Mouse (Mus musculus): Measurements from ENCODE around the gene Herc1. TPM values are rescaled to one million over a fixed set of nuclear protein-coding genes. Genes with fewer than 3 reads are reported as not detected.

Herc1 gene
- polyA plus RNA-seq, 1 experiment from 2014 or later, result 39.4 TPM

DNA sequence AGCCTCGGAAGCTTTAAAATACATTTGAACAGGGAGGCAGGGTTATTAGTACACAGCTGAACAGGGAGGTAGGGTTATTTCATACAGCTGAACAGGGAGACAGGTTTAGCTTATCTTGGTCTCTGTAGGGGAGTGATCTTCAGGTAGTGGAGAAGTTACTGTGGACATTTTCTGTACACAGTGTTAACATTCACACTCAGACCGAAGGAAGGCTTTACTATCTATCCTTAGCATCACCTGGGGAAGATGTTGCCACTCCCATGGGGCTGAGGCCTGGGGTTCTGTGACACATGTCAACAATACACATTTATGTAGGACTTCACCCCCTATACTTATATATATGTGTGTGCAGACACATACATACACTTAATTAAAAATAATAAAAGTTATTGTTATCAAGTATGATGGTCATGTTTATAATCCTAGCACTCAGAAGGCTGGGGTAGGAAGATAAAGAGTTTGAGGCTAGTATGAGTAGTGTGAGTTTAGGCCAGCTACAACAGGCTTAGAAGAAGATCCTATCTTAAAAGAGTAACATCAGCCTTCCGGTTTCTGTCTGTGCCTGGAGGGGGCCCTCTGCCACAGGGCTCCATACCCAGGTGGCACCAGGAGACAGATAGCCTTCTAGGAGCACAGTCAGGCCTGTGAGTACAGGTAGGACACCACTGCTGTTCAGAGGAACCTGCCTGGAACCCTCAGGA lies 9.7 kb upstream of the Herc1 start:
- no peak overlapping the region for H3K4me2 ChIP-seq (ENCODE audit: low read length)
- H3K27me3 ChIP-seq (replicated peaks; ENCODE audit: control insufficient read depth, insufficient read depth, low read length), result no peaks in the 10 kb centered on the region
- H3K9ac ChIP-seq (ENCODE audit: low read depth, low read length), result no peak overlapping the region
- no peak for ATAC-seq
- H3K4me3 ChIP-seq (ENCODE audit: low read length), result no peak overlapping the region
- no peaks in the 10 kb centered on the region for H3K9me3 ChIP-seq (ENCODE audit: control insufficient read depth, low read length)
- WGBS, result 79% methylated on average over 3 of the region's 3 CpGs
- H3K27ac ChIP-seq (ENCODE audit: low read depth, low read length), result no peak overlapping the region
- H3K4me1 ChIP-seq (ENCODE audit: control insufficient read depth, insufficient read depth, low read depth, low read length), result no peaks in the 10 kb centered on the region
- H3K36me3 ChIP-seq (ENCODE audit: control insufficient read depth, insufficient read depth, low read length), result no peaks in the 10 kb centered on the region

DNA sequence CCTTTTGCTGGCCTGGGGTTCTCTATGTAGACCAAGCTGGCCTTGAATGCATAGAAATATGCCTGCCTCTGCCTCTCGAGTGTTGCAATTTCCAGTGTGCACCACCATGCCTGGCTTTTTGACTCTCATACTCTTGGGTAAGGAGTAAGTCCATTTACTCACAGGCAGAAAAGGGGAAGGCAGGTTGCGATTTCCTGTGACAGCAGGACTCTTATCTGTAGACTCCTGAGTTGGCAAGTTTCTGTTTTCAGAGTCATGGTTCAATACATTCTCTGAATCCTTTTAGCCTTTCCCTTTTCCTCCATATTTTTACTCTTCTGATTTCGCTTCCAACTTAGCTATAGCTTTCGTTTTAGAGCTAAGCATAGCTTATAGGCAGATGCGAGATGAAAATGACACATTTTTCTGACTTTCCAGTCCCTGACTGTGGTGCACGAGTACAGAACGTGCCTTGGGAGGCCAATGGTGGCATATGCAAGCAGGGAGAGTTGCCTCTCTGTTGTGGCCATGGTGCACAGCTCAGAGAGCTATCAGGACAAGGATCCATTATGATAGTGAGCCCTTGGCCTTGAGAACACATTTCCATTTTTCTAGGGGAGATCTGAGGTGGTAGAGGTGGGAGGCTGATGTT lies 2.7 kb upstream of the Herc1 start:
- Histone ChIP-seq H3K27me3 (replicated peaks; ENCODE audit: control insufficient read depth, insufficient read depth, low read length) (no peaks in the 10 kb centered on the region), H3K9ac (ENCODE audit: low read depth, low read length) (no peak overlapping the region), H3K27ac (ENCODE audit: low read depth, low read length) (no peak overlapping the region), H3K4me2 (ENCODE audit: low read length) (no peak overlapping the region), H3K4me3 (ENCODE audit: low read length) (no peak overlapping the region), H3K4me1 (ENCODE audit: control insufficient read depth, insufficient read depth, low read depth, low read length) (peaks cover 5% of the 10 kb centered on the region), H3K9me3 (ENCODE audit: control insufficient read depth, low read length) (no peaks in the 10 kb centered on the region), H3K36me3 (ENCODE audit: control insufficient read depth, insufficient read depth, low read length) (no peaks in the 10 kb centered on the region)
- WGBS, result 90% methylated on average over 7 of the region's 7 CpGs
- no peak for ATAC-seq

DNA sequence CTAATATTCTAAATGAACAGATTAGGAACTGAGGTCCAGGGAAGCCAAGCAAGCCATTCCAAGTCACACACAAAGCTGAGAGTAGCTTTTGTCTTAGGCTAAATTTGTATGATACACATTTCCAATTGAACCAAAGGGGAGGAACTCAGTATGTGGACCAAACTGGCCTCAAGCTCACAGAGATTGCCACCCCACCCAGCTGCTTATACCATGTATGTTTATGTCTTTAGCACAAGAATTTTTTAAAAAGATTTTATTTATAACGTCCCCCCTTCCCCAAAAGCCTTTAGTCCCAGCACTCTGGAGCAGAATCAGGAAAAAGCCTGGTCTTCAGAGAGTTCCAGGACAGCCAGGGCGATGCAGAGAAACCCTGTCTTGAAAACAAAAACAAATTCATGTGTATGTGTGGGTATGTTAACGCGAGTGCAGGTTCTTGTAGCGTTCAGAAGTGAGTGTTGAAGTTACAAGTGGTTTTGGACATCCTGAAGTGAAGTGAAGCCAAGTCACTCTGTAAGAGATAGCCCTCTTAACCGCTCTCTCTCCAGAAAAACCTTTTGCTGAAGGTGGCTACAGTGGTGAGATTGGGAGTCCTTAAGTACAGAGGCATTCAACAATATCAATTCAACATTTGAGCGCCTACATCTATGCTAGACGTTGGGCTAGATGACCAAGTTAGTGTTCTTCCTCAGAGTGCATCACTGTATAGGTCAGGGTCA lies 948 bp upstream of the Herc1 start:
- Histone ChIP-seq H3K27ac (ENCODE audit: low read depth, low read length) (peak overlapping the region; percentile 98), H3K9ac (ENCODE audit: low read depth, low read length) (peak overlapping the region; percentile 99), H3K9me3 (ENCODE audit: control insufficient read depth, low read length) (no peaks in the 10 kb centered on the region), H3K4me3 (ENCODE audit: low read length) (peak overlapping the region; percentile 90), H3K36me3 (ENCODE audit: control insufficient read depth, insufficient read depth, low read length) (no peaks in the 10 kb centered on the region), H3K27me3 (replicated peaks; ENCODE audit: control insufficient read depth, insufficient read depth, low read length) (no peaks in the 10 kb centered on the region), H3K4me2 (ENCODE audit: low read length) (peak overlapping the region; percentile 82), H3K4me1 (ENCODE audit: control insufficient read depth, insufficient read depth, low read depth, low read length) (peaks cover 7% of the 10 kb centered on the region)
- 34% methylated on average over 8 of the region's 8 CpGs for WGBS
- ATAC-seq, result no peak

DNA sequence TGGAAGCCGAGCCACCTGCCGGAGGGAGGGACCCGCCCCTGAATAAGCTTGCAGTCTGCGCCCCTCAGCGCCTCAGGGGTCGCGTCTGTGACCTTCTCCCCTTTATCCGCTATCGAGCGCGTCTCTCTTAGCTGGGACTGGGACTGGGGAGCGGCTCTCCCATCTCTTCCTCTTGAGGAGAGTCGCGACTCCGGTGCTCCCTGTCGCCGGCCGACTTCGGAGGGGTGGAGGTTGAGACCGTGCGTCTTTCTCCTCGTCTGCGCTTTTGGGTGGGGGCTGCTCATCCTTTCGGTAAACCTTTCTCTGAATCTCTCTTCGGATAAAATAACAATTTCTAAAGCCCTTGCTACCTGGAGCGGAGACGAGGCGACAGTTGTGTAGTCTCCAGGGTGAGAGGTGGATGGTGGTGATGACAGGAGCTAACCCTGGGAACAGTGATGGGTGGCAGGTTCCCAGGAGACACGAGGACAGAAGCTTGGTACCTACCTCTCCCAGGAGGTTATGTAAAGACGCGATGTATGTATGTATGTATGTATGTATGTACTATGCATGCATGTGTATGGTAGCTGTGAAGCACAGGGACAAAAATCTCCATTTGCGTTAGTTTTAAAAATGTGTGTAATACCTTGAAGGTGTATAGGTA lies 659 bp downstream of the Herc1 start:
- peak overlapping the region; percentile 63 for H3K4me2 ChIP-seq (ENCODE audit: low read length)
- peak overlapping the region; percentile 98 for H3K27ac ChIP-seq (ENCODE audit: low read depth, low read length)
- peak overlapping the region; percentile 90 for H3K4me3 ChIP-seq (ENCODE audit: low read length)
- H3K27me3 ChIP-seq (replicated peaks; ENCODE audit: control insufficient read depth, insufficient read depth, low read length), result no peaks in the 10 kb centered on the region
- H3K9me3 ChIP-seq (ENCODE audit: control insufficient read depth, low read length), result no peaks in the 10 kb centered on the region
- H3K4me1 ChIP-seq (ENCODE audit: control insufficient read depth, insufficient read depth, low read depth, low read length), result peaks cover 7% of the 10 kb centered on the region
- H3K36me3 ChIP-seq (ENCODE audit: control insufficient read depth, insufficient read depth, low read length), result no peaks in the 10 kb centered on the region
- ATAC-seq, result peak; percentile 69
- under 1% methylated on average over 31 of the region's 32 CpGs for WGBS
- H3K9ac ChIP-seq (ENCODE audit: low read depth, low read length), result peak overlapping the region; percentile 99

DNA sequence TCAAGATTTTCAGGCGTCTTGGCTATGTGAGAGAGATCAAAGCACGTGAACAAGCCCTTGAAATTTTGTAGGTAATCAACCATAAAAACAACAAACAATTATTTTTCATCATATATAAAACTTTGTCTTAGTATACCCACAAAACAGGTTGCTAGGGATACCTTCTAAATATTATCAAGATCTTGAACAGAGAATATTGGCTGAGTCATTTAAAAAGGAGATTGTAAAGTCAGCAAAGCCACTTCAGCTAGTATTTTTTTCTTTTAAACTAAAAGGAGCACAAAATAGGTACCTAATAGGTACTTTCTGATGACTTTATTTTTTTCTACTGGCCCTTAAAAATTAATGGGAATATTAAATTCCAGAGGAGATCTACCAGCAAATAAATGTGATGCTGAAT lies 2.5 kb downstream of the Herc1 start:
- 77% methylated on average over 2 of the region's 2 CpGs for WGBS
- no peak for ATAC-seq
- no peak overlapping the region for H3K9ac ChIP-seq (ENCODE audit: low read depth, low read length)
- H3K9me3 ChIP-seq (ENCODE audit: control insufficient read depth, low read length), result no peaks in the 10 kb centered on the region
- H3K4me3 ChIP-seq (ENCODE audit: low read length), result no peak overlapping the region
- no peaks in the 10 kb centered on the region for H3K36me3 ChIP-seq (ENCODE audit: control insufficient read depth, insufficient read depth, low read length)
- H3K4me1 ChIP-seq (ENCODE audit: control insufficient read depth, insufficient read depth, low read depth, low read length), result peaks cover 7% of the 10 kb centered on the region
- no peak overlapping the region for H3K27ac ChIP-seq (ENCODE audit: low read depth, low read length)
- H3K4me2 ChIP-seq (ENCODE audit: low read length), result peak overlapping the region; percentile 63; the same call in 1 of the 2 replicates
- H3K27me3 ChIP-seq (replicated peaks; ENCODE audit: control insufficient read depth, insufficient read depth, low read length), result no peaks in the 10 kb centered on the region

DNA sequence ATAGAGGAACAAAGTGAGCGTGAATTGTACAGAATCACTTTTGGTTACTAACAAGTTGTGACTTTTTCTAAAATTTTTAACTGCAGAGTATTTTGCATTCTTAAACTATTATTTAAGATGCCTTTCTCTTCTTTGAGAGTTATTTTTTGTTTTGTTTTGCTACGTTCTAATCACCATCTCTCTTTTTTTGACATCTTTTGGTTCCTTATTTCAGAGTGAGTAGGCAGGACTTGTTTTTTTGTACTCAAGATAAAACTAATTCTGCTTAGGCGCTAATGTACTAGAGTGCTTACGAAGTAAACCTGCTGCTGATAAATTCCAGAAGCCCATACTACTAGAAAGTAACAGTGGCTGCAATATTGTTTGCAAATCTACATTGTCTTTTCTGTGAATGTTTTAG lies 8.9 kb downstream of the Herc1 start:
- Histone ChIP-seq H3K9me3 (ENCODE audit: control insufficient read depth, low read length) (no peaks in the 10 kb centered on the region), H3K9ac (ENCODE audit: low read depth, low read length) (no peak overlapping the region), H3K4me2 (ENCODE audit: low read length) (no peak overlapping the region), H3K4me3 (ENCODE audit: low read length) (no peak overlapping the region), H3K4me1 (ENCODE audit: control insufficient read depth, insufficient read depth, low read depth, low read length) (peaks cover 3% of the 10 kb centered on the region; the same call in 1 of the 2 replicates), H3K36me3 (ENCODE audit: control insufficient read depth, insufficient read depth, low read length) (no peaks in the 10 kb centered on the region), H3K27ac (ENCODE audit: low read depth, low read length) (no peak overlapping the region), H3K27me3 (replicated peaks; ENCODE audit: control insufficient read depth, insufficient read depth, low read length) (no peaks in the 10 kb centered on the region)
- 90% methylated on average over 4 of the region's 4 CpGs for WGBS
- no peak for ATAC-seq

DNA sequence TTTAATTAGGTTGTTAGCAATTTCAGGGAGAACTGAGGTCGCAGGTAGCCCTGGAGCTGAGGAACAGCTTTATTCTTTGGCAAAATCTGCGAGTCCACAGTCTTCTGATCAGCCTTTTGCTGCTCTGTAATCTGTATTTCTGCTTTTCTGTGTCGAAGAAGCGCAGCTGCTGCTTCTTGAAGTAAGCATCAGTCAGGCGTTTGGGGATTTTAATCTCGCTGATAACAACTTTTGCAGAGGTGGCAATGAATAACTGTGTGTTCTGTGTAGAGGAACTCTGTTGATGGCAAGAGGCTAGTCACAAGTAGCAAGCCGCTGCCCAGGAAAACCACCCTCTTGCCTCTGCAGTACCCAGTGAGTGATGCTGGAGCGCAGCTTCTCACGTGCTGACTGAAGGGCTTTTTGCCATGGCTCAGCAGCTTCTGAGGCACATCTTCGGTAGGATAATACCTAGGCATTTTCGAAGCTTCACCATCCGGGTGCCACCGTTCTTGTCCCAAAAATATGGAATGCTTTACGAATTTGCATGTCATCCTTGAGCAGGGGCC lies 10.0 kb downstream of the Herc1 start:
- H3K36me3 ChIP-seq (ENCODE audit: control insufficient read depth, insufficient read depth, low read length), result no peaks in the 10 kb centered on the region
- no peaks in the 10 kb centered on the region for H3K9me3 ChIP-seq (ENCODE audit: control insufficient read depth, low read length)
- no peak for ATAC-seq
- 81% methylated on average over 14 of the region's 14 CpGs for WGBS
- no peaks in the 10 kb centered on the region for H3K27me3 ChIP-seq (replicated peaks; ENCODE audit: control insufficient read depth, insufficient read depth, low read length)
- H3K4me3 ChIP-seq (ENCODE audit: low read length), result no peak overlapping the region
- H3K27ac ChIP-seq (ENCODE audit: low read depth, low read length), result no peak overlapping the region
- H3K4me2 ChIP-seq (ENCODE audit: low read length), result no peak overlapping the region
- peaks cover 3% of the 10 kb centered on the region; the same call in 1 of the 2 replicates for H3K4me1 ChIP-seq (ENCODE audit: control insufficient read depth, insufficient read depth, low read depth, low read length)
- H3K9ac ChIP-seq (ENCODE audit: low read depth, low read length), result no peak overlapping the region

DNA sequence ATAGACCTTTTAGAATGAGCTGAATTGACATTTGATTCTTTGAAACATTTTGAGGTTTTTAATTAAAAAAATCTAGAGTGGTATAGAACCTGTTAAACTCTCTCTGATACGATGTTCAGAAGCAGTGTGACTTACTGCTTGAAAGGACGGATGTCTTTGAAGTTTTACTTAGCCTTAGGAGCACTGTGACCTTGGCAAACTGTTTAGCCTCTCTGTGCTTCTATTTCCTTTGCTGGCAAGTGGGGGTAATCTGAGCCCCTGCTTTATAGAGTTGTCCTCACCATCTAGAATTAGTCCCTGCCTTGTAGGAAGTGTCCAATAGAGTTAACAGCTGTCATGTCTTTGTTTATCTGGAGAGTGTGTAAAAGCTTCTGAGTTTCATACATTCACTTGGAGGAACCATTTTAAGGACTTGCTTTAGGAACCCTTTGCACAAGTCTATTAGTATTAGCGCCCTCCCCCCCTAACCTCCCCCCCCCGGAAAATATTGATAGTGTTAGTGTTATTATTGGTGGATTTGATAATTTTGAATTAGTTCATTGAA lies 18.7 kb downstream of the Herc1 start:
- Histone ChIP-seq H3K36me3 (ENCODE audit: control insufficient read depth, insufficient read depth, low read length) (peaks cover 13% of the 10 kb centered on the region), H3K27me3 (replicated peaks; ENCODE audit: control insufficient read depth, insufficient read depth, low read length) (no peaks in the 10 kb centered on the region), H3K9me3 (ENCODE audit: control insufficient read depth, low read length) (no peaks in the 10 kb centered on the region), H3K4me2 (ENCODE audit: low read length) (no peak overlapping the region), H3K27ac (ENCODE audit: low read depth, low read length) (no peak overlapping the region), H3K9ac (ENCODE audit: low read depth, low read length) (no peak overlapping the region), H3K4me1 (ENCODE audit: control insufficient read depth, insufficient read depth, low read depth, low read length) (no peaks in the 10 kb centered on the region), H3K4me3 (ENCODE audit: low read length) (no peak overlapping the region)
- WGBS, result 74% methylated on average over 4 of the region's 4 CpGs
- ATAC-seq, result no peak

Data from hindbrain, embryonic 16.5 days (tissue).